Mouse (Mus musculus) frontal cortex, postnatal 36 days (tissue): ENCODE measurements around the gene Tbx1.
A peak's percentile ranks its signal among the peaks of the same experiment; 100 is the strongest.
"Not testable (repeated sequence)": the region's sequence is repeated elsewhere in the genome, so short reads cannot be mapped to it uniquely, and the experiment has no call there.

Source experiments
- DNase-seq, 2 experiments: peaks; one replicate each; pipeline ENCODE4 v3.0.0; 2022; ENCODE audit warnings: low spot score in 2 of 2

The Tbx1 gene

GRCm38 (mm10) chr16:18554721-18555120, 35.8 kb downstream of the Tbx1 start:
- DNase-seq, result no peak

GRCm38 (mm10) chr16:18552106-18552710, 38.3 kb downstream of the Tbx1 start:
- DNase-seq, result no peak

GRCm38 (mm10) chr16:18551604-18552003, 38.9 kb downstream of the Tbx1 start:
- no peak for DNase-seq

GRCm38 (mm10) chr16:18547891-18548290, 42.6 kb downstream of the Tbx1 start:
- DNase-seq, result peak in 1 of 2 experiments; percentile 2

GRCm38 (mm10) chr16:18543151-18543829, 47.2 kb downstream of the Tbx1 start:
- DNase-seq, result no peak

GRCm38 (mm10) chr16:18539281-18539680, 51.2 kb downstream of the Tbx1 start:
- no peak for DNase-seq

GRCm38 (mm10) chr16:18537407-18537990, 53.0 kb downstream of the Tbx1 start:
- DNase-seq, result no peak

GRCm38 (mm10) chr16:18533061-18533460, 57.4 kb downstream of the Tbx1 start:
- DNase-seq, result not testable (repeated sequence)
